Mouse (Mus musculus) subcutaneous adipose tissue, adult 2 months (tissue): Measurements from ENCODE around the gene Mex3b. TPM values are rescaled to one million over a fixed set of nuclear protein-coding genes. Genes with fewer than 3 reads are reported as not detected.

Experiments used
- polyA plus RNA-seq: library from polyadenylated mRNA; depleted of rRNA; stranded (reverse); fragments of >200 nt; gene quantifications from 2 replicates; pipeline ENCODE4 v1.2.3, GENCODE M21; 2012; ENCODE audit warnings: low replicate concordance; rRNA removed

The Mex3b gene
- polyA plus RNA-seq, result 5.3 and 30.0 TPM in 2 replicates

GRCm38 (mm10) chr7:82867271-82868121, at the start of gene Mex3b:
TSS of gene Mex3b (plus strand) at chr7:82867333.

Other genes with a start within 250 kb of the Mex3b start
- 1.8 and 5.8 TPM in 2 replicates for gene Saxo2, start 218.8 kb upstream of the Mex3b start, polyA plus RNA-seq
- gene Efl1, start 218.7 kb upstream of the Mex3b start, polyA plus RNA-seq, result 5.0 and 8.9 TPM in 2 replicates